Mouse (Mus musculus) kidney, adult 18-20 months (tissue): ENCODE results near the gene Dach1.

Source experiments
- DNase-seq: peaks from one replicate; pipeline ENCODE4 v3.0.0; 2021

Gene Dach1

DNA sequence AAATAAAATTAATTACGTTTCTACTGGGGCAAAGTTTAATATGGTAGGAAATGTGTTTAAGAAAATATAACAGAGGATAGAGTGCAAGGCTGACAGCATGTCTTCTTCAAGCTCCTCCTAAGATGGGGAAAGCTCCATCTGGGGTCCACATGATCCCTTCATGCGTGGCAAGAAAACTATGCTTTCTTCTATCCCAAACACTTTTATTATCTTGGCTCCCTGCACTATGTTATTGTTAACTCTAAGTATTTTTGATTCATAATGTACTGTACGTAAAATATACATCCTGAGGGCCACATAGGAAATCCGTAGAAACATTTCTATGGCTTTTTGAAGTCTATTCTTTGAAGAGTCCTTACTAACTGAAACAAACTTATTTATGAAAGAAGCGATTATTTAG lies 330.3 kb downstream of the Dach1 start:
- DNase-seq = no peak

DNA sequence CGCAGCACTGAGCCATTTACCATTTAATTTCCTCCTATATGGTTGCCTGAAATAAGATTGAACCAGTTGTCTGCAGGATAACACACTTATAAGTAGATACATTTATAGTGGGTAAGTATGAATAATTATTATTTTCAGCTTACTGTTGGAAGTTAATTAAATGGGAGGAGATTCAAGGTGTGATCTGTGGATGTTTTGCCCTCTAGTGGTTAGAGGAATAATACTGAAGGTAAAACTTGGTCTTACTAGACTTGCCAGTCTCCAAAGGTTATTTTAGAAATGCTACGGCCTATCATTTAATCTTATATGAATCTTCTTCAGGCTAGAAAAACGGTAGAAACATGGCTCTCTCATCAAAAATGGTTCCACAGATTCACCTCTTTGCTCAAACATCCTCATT lies 339.7 kb downstream of the Dach1 start:
- no peak for DNase-seq

DNA sequence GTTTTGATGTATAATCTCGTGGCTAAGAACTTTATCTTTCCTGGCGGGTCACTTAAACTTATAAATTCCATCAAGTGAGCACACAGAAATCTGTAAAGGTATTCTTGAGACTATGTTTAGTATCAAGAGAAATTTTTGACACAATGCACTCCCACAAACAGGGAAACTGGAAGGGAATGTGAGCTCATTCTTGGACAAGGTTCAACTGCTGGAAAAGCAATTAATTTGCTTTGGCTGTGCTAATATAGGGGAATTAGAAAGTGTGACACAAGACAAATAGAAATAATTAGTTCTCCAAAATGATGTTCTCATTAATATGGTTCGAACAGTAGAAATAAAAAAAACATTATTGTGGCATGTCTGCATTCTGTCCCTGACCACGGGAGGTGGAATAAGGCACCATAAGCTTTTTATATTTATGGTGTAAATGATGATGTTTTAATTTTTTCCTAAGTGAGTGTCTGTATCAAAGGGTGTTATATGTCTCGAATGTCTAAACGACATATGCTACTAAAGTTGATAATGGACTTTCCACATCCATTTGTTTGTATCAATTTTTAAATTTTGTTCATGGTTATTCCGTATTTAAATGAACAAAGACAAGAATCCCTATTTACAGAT lies 354.9 kb downstream of the Dach1 start:
- DNase-seq = no peak

DNA sequence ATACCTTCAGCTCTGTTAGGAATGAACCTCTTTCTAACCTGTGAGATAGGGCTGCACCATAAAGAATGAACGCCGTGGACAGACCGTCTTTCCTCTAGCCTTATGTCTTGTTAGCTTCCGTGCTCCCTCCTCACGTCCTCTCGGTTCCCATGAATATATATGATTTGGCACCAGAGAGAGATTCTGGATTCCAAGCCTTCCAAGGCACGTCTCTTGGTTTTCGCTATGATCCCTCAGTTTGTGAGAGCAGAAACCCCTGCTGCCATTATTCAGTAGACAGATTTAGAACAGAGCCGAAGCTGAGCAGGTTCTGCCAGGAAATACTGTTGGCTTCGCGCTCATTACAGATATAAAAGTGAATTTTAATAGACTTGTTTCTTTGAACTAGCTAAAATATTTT lies 356.0 kb downstream of the Dach1 start:
- no peak for DNase-seq

- DNase-seq = no peak
These were observed 374.1 kb downstream of the Dach1 start for GRCm38 (mm10) chr14:97795385-97795952.

- DNase-seq = no peak
These were observed 395.3 kb downstream of the Dach1 start for GRCm38 (mm10) chr14:97774135-97774767.

GRCm38 (mm10) chr14:97754400-97754799 lies 415.2 kb downstream of the Dach1 start:
- DNase-seq = no peak

DNA sequence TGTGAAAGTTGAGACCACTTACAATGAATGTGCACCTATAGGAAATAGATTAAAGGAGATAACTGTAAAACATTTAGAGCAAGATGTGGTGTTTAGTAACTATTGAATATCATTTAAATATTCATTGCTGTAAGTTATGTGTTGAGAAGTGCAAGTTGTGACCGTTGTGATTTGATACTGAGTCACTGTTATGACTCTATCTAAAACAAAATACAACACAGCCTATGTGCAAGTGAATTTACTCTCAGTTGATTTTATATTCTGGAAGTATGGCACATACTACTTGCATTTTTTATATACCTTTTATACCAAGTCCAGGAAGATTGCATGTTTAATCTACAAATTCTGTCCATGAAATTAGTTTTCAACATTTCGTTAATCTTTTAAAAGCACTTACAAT lies 415.6 kb downstream of the Dach1 start:
- no peak for DNase-seq

- no peak for DNase-seq
These were observed 426.3 kb downstream of the Dach1 start for GRCm38 (mm10) chr14:97743252-97743651.

DNA sequence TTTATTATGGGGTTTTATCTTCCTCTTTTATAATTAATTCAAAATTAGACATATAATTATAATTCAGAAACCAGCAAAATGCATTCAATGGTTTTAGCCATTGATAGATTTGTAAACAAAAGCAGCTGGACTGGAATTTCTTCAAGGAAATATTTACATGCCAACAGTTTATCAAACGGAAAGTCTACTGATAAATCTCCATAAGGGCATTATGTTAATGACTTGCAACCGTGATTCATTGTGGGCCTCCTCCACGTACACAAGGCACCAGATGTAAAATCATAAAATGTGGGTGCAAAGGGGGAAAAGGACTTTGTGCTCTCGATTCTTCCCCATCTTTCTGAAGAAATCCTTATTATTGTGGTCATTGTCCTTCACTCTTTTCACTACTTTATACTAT lies 426.8 kb downstream of the Dach1 start:
- no peak for DNase-seq
